Mouse (Mus musculus): ENCODE results near the gene Slain2. TPM values are rescaled to one million over a fixed set of nuclear protein-coding genes. Genes with fewer than 3 reads are reported as not detected.
"Not testable (repeated sequence)": the region's sequence is repeated elsewhere in the genome, so short reads cannot be mapped to it uniquely, and the experiment has no call there.

The Slain2 gene
- total RNA-seq, 2 experiments from 2014 or later = 76.2 to 79.5 TPM

DNA sequence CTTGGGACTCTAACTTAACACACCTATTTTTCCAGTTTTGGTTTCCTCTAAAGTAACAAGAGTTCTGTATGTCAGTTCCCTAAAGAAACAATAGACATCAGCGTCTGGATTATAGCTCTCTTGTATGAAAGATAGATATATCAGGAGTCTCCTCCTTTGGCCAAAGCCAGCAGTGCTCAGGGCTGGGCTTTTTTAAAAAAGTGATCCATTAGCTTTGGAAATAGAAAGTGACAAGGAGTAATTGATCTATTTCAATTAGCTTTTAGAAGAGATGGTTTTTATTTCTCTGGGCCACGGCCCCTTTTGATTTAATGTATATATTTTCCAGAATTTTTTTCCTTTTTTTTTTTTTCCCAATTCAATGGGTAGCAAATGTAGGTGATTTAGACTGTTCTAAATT, 80.8 kb downstream of the Slain2 start:
- intact Hi-C loops (cut with DNase I; ENCODE audit: low total_unique reads) = no loop called here
- no peak for DNase-seq

GRCm38 (mm10) chr5:72995379-72995778, 81.3 kb downstream of the Slain2 start:
- no peak for DNase-seq
- intact Hi-C loops (cut with DNase I; ENCODE audit: low total_unique reads) = no loop called here

DNA sequence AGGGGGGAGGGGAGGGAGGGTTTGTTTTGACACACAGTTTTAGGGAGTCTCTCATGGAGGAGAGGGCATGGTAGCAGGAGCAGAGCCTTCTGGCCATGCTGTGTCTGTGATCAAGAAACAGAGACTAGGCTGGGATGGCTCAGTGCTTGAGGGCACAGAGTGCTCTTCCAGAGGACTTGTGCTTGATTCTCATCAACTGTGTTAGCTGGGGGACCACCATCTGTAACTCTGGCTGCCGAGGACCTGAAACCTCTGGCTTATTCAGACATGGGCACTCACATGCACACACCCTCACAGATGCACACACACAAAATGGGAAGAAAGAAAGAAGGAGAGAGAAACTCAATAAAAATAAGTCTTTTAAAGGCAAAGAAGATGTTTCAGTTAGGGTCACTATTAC, 84.4 kb downstream of the Slain2 start:
- intact Hi-C loops (cut with DNase I; ENCODE audit: low total_unique reads); DNase-seq: not testable (repeated sequence)

DNA sequence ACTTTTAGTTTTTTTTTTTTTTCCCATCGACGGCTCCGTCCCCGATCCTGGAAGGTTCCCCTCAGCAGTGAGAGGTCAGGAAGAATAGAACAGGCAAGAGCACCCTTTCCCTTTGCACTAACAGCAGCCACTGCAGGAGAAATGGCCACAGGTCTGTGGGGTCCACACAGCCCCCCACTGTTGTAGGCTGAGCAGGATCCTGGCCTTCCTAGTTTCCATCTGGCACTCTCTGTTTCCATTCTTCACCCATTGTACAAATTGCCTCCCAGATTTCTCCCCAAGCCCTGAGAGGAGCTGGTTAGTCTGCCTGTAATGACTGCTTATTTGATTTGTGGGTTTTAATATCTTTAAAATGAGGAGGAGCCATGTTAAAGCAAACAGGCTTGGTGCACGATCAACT, 89.9 kb downstream of the Slain2 start:
- intact Hi-C loops (cut with DNase I; ENCODE audit: low total_unique reads) = no loop called here
- DNase-seq = no peak

GRCm38 (mm10) chr5:73006784-73007581, 92.9 kb downstream of the Slain2 start, which contains the start of gene Slc10a4:
Gene Slc10a4 (plus strand): TSS chr5:73006883.
- DNase-seq = peak; percentile 16
- intact Hi-C loops (cut with DNase I; ENCODE audit: low total_unique reads) = no loop called here

DNA sequence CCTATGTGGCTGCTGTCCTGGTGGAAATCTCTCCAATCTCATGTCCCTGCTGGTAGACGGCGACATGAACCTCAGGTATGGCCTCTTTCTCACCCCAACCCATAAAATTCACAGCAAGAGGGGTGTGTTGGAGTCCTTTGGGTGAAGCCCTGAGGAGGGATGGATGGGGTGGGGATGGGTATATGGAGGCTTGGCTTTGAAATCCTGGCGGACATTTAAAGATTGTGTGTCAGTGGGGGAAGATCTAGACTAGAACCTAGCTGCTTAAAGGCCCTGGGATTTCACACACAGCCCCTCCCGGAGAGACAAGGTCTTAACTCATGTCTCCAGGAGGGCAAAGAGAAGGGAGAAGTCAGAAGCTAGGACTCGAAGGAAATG, 93.5 kb downstream of the Slain2 start:
- DNase-seq = no peak
- intact Hi-C loops (cut with DNase I; ENCODE audit: low total_unique reads) = no loop called here

- DNase-seq; intact Hi-C loops (cut with DNase I; ENCODE audit: low total_unique reads): not testable (repeated sequence)
These were observed 94.1 kb downstream of the Slain2 start for GRCm38 (mm10) chr5:73008230-73008629.

- DNase-seq; intact Hi-C loops (cut with DNase I; ENCODE audit: low total_unique reads): not testable (repeated sequence)
These were observed 97.7 kb downstream of the Slain2 start for GRCm38 (mm10) chr5:73011806-73012205.

DNA sequence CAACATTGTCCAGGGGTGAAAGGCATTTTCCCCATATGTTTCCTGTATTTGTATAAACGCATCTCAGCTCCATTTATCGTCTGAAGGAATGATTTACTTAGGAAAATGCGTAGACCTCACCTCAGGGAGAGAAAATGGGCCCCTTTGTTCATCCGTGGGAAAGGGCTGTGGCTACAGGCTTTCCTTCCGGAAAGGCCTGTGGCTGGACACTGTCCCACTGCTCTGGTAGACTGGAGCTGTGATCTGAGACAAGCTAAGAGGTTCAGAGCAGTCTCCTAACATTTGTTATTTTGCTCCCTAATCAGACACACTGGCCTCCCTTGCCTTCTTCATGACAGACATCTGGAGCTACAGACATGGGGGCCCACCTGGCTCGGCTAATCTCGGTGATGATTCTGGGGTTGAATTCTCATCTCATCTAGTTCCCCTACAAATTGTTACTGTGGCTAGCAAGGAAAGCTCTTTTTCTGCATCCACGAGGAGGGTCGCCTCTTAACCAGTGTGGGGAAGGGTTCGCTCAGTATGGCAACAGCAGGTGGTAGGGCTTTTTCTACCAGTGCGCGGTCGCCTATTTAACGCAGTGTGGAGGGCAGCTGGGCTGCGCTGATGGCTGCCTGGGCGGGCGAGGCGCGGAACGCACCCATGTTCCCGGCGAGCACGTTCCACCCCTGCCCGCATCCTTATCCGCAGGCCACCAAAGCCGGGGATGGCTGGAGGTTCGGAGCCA, 98.9 kb downstream of the Slain2 start:
- DNase-seq; intact Hi-C loops (cut with DNase I; ENCODE audit: low total_unique reads): not testable (repeated sequence)

DNA sequence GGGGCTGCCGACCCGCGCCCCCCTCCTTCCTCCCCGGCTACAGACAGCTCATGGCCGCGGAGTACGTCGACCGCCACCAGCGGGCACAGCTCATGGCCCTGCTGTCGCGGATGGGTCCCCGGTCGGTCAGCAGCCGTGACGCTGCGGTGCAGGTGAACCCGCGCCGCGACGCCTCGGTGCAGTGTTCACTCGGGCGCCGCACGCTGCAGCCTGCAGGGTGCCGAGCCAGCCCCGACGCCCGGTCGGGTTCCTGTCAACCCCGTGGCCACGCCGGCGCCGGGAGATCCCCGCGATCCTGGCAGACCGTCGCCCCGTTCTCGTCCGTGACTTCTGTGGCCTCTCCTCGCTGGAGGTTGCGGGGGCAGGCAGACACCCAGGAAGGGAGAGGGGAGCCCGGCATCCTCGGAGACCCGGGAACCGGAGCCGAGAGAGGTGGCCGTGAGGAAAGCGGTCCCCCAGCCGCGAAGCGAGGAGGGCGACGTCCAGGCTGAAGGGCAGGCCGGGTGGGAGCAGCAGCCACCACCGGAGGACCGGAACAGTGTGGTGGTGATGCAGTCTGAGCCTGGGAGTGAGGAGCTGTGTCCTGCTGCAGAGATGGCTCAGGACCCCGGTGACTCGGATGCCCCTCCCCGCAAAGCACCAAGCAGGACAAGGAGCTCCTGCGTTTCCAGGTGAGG, 99.6 kb downstream of the Slain2 start:
- intact Hi-C loops (cut with DNase I; ENCODE audit: low total_unique reads) = not testable (repeated sequence)
- peak; percentile 7 for DNase-seq

GRCm38 (mm10) chr5:73014745-73015144, 100.6 kb downstream of the Slain2 start:
- no peak for DNase-seq
- intact Hi-C loops (cut with DNase I; ENCODE audit: low total_unique reads) = no loop called here

DNA sequence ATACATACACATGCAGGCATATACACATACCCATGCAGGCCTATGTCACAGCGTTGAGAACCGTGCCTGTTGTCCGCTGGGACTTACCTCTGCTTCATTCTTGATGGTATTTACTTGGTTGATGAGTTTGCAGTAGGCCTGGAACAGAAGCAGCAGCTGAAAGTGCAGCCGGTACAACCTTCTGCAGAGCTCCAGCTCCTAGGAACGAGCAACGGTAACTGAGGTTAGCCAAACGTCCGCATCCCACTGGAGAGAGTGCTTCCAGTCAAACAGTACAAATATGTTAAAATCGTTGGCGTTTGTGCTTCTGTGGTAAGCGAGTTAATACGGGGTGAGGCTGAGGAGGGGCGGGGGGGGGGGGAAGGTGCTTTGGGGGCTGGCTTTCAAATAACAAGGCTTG, 109.7 kb downstream of the Slain2 start:
- no peak for DNase-seq
- intact Hi-C loops (cut with DNase I; ENCODE audit: low total_unique reads) = no loop called here

Other genes starting within 250 kb of the Slain2 start
- under 1 TPM in 1 of 2 experiments, not detected in 1; 0.04 TPM for gene Txk, start 161.5 kb upstream of the Slain2 start, total RNA-seq (2021)
- gene Tec, start 45.8 kb upstream of the Slain2 start, total RNA-seq (2021) = 1 to 10 TPM; 2.0 to 2.4 TPM
- gene Gm10135, start 60.4 kb downstream of the Slain2 start, total RNA-seq (2021) = not detected
- gene Slc10a4, start 92.6 kb downstream of the Slain2 start, total RNA-seq (2021) = not detected